Mouse (Mus musculus): Measurements from ENCODE around the gene Krt18.

DNA sequence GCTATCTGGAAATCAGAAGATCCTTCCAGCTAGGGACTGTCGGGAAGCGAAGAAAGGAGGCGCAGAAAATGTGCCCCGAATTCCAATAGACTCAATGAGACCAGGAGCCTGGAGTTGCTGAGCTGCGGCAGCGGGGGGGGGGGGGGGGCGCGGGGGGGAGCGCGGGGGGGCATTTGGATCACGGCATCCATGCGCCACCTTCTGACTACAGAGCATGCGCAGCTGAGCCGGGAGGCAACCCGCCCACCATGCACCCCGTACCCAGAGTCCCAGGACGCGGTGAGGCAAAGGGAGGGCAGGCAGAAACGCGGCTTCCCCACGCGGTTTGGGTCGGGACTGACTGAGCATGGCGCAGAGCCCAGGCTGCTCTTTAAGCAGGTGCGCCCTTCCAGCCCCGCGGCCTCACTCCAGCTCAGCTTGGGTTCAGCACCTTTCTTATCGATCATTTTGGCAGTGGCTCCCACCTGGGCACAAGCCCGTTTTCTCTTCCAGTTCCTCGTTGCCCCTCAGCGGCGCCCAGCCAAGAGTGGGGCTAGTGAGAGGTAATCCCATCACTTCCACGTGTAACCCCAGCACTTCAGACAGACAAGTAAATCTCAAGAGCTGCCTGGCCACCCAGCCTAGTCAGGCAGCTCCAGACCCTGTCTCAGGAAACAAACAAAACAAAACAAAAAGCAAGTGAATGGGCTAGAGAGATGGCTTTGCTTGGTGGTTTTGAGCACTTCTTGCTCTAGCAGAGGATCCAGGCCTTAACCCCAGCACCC is 24.1 kb downstream of the Krt18 start:
- TF ChIP-seq CTCF (IDR thresholded peaks at IDR 0.05; ENCODE audit: low read depth, low read length) (no peak), POLR2AphosphoS5 (IDR thresholded peaks at IDR 0.05; ENCODE audit: insufficient replicate concordance, low read depth, low read length) (no peak), TAL1 (conservative IDR thresholded peaks at IDR 0.05; ENCODE audit: low read depth, low read length) (no peak), GATA2 (IDR thresholded peaks at IDR 0.05; ENCODE audit: borderline replicate concordance, low read depth, low read length) (no peak), GATA1 (IDR thresholded peaks at IDR 0.05; ENCODE audit: borderline replicate concordance, low read length) (no peak)
